Mouse (Mus musculus) liver, embryonic 14.5 days (tissue): Measurements from ENCODE around the gene Ccdc169. TPM values are rescaled to one million over a fixed set of nuclear protein-coding genes. Genes with fewer than 3 reads are reported as not detected.

ENCODE experiments used
- ATAC-seq: fragments of 200-750 bp; cut with Nextera tagmentation; 2 replicates; pipeline ENCODE4 v1.8.0; 2017; ENCODE audit warnings: moderate number of reproducible peaks, mild to moderate bottlenecking, moderate library complexity; ENCODE audit not compliant: insufficient read depth
- DNase-seq, 3 experiments: peaks; one replicate each; pipeline ENCODE4 v3.0.0-alpha.2; 2012 to 2013; ENCODE audit warnings: low read depth in 3 of 3, low spot score in 3 of 3
- H3K27ac ChIP-seq: fragments of 300-500 bp; sonication (generic); 2 replicates; pipeline ENCODE4 v1.5.1; 2014; ENCODE audit warnings: moderate library complexity, mild to moderate bottlenecking, control low read depth, inconsistent platforms
- H3K27me3 ChIP-seq: fragments of 300-500 bp; sonication (generic); 2 replicates; pipeline ENCODE4 v1.6.1; 2014; ENCODE audit warnings: mild to moderate bottlenecking, low read length, moderate library complexity; ENCODE audit not compliant: control insufficient read depth, insufficient read depth
- H3K36me3 ChIP-seq: fragments of 300-500 bp; sonication (generic); replicated peaks from 2 replicates; pipeline ENCODE4 v1.6.1; 2014; ENCODE audit warnings: low read depth; ENCODE audit not compliant: control insufficient read depth, insufficient read depth
- H3K4me1 ChIP-seq, 2 experiments: fragments of 200-500 bp in 1 of 2; fragments of 300-500 bp in 1 of 2; sonication (generic) in 1 of 2; replicated peaks; 2 replicates each; pipeline ENCODE4 v1.6.1; 2012 to 2014; ENCODE audit warnings: antibody characterized with exemption in 1 of 2, inconsistent platforms in 1 of 2, low read length in 1 of 2; ENCODE audit not compliant: control insufficient read depth in 2 of 2, insufficient read depth in 2 of 2
- H3K4me2 ChIP-seq: fragments of 300-500 bp; sonication (generic); 2 replicates; pipeline ENCODE4 v1.6.1; 2014; ENCODE audit warnings: low read depth, mild to moderate bottlenecking, control low read depth, moderate library complexity
- H3K4me3 ChIP-seq, 2 experiments: fragments of 200-500 bp in 1 of 2; fragments of 300-500 bp in 1 of 2; sonication (generic) in 1 of 2; 2 replicates each; pipeline ENCODE4 v1.5.1; 2012 to 2014; ENCODE audit warnings: low read depth in 2 of 2, low read length in 2 of 2, mild to moderate bottlenecking in 2 of 2, control low read depth in 1 of 2, inconsistent platforms in 1 of 2, moderate library complexity in 1 of 2; ENCODE audit not compliant: insufficient read depth in 1 of 2
- H3K9ac ChIP-seq: fragments of 300-500 bp; sonication (generic); replicated peaks from 2 replicates; pipeline ENCODE4 v1.6.1; 2014; ENCODE audit warnings: mild to moderate bottlenecking, control low read depth, moderate library complexity
- H3K9me3 ChIP-seq: fragments of 300-500 bp; sonication (generic); 2 replicates; pipeline ENCODE4 v1.6.1; 2016; ENCODE audit warnings: low read length, mixed read lengths; ENCODE audit not compliant: control insufficient read depth
- CTCF ChIP-seq: IDR thresholded peaks from 2 replicates; pipeline ENCODE4 v1.5.1; 2016; ENCODE audit warnings: antibody characterized with exemption, low read depth, control low read depth
- EP300 ChIP-seq: IDR thresholded peaks from 2 replicates; pipeline ENCODE4 v1.6.1; 2016; ENCODE audit warnings: antibody characterized with exemption, low read depth
- WGBS: fragments of 180-500 bp; shearing (Covaris S2); extraction: QIAGEN DNeasy Blood & Tissue Kit; methylation state at CpG from one replicate; pipeline ENCODE4 v1.1.7; 2014; ENCODE audit not compliant: insufficient replicate concordance; 5-methylcytosine and 5-hydroxymethylcytosine counted together
- polyA plus RNA-seq, 2 experiments: library from polyadenylated mRNA; depleted of rRNA in 1 of 2; stranded (reverse) in 1 of 2; unstranded in 1 of 2; fragments of >200 nt; fragmentation: Nextera tagmentation in 1 of 2; extraction: Ambion mirVana in 1 of 2; gene quantifications; 2 replicates each; pipeline versions ENCODE4 v1.2.1 to v1.2.3; 2012 to 2014

Ccdc169 gene
- polyA plus RNA-seq, 2 experiments: not detected

DNA sequence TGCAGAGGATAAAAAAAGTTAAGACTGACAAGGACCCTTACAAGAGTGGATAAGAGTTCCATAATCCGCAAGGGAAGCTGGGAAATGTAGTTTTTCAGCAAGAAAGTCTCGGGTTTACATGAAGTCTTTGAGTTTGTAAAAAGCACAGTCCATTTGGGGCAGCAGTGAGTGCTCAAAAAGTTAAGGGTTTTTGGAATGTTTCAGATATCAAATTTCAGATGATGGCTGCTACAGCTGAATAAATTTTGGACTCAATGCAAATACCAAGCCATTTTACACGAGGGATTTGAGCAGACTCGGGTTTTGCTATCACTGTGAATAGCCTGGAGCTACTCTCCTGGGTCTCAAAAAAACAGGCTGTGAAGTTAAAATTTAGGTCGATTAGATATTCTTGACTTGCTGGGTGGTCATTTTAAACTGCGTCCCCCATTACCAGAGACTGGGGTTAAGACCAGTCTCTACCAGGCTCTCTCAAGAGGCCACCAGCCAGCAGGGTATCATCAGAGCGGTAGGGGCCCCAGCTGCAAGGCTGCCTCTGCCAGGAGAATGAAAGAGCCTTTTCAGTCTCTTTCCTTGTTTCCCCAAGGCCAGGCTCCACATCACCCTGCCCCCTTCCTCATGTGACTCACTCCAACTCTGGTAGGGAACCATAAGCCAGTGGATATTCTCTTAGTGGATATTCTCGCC, 41.0 kb upstream of the Ccdc169 start:
- Histone ChIP-seq H3K36me3 (no peaks in the 10 kb centered on the region), H3K9ac (no peak overlapping the region), H3K9me3 (no peaks in the 10 kb centered on the region), H3K4me3 (no peak overlapping the region), H3K4me1 (no peaks in the 10 kb centered on the region), H3K27ac (no peak overlapping the region), H3K27me3 (no peaks in the 10 kb centered on the region), H3K4me2 (no peak overlapping the region)
- ATAC-seq (no peak), DNase-seq (no peak)
- TF ChIP-seq CTCF (no peak), EP300 (no peak)
- 42% methylated on average over 8 of the region's 8 CpGs for WGBS

DNA sequence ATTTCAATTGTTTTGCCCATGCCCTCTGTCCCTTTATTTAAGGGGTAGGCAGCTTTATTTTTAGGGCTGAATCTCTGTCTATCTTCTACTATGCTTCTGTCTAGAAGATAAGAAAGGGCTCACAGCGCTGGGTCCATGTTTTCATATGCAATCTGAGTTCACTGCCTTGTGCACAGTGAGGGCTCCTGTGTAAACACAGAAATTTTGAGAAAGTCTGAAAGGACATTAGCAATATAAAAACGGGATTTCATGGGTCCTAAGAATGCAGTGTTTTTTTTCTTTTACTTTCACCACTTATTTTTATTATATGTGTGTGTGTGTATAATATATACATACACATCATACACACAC, 40.5 kb upstream of the Ccdc169 start:
- Histone ChIP-seq H3K4me1 (no peaks in the 10 kb centered on the region), H3K27ac (no peak overlapping the region), H3K36me3 (no peaks in the 10 kb centered on the region), H3K27me3 (no peaks in the 10 kb centered on the region), H3K4me2 (no peak overlapping the region), H3K9me3 (no peaks in the 10 kb centered on the region), H3K4me3 (no peak overlapping the region), H3K9ac (no peak overlapping the region)
- DNase-seq (no peak), ATAC-seq (no peak)
- TF ChIP-seq EP300 (no peak), CTCF (no peak)
- 43% methylated on average over 2 of the region's 2 CpGs for WGBS

DNA sequence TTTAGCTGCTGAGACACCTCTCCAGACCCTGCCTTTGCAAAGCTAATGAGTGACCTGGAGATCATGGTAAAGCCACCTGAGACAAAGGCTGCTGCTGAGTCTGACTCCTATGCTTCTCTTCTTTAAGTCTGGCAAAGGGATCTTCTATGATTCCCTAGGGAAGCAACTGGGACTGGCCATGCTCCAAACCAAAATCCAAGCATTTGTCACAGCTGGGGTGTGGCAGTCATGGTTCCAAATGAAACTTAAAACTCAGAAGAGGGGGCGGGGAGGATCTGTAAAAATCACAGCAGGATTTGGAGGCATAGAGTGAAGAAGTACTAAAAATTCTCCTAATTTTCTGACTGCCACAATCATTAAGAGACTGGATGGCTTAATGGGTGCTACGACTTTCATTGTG, 40.0 kb upstream of the Ccdc169 start:
- ATAC-seq: no peak
- Histone ChIP-seq H3K4me2 (no peak overlapping the region), H3K9me3 (no peaks in the 10 kb centered on the region), H3K4me3 (no peak overlapping the region), H3K27me3 (no peaks in the 10 kb centered on the region), H3K36me3 (no peaks in the 10 kb centered on the region), H3K27ac (no peak overlapping the region), H3K9ac (no peak overlapping the region), H3K4me1 (no peaks in the 10 kb centered on the region)
- TF ChIP-seq EP300: no peak
- TF ChIP-seq CTCF: no peak
- DNase-seq: no peak
- WGBS: 61% methylated on average over 2 of the region's 2 CpGs

DNA sequence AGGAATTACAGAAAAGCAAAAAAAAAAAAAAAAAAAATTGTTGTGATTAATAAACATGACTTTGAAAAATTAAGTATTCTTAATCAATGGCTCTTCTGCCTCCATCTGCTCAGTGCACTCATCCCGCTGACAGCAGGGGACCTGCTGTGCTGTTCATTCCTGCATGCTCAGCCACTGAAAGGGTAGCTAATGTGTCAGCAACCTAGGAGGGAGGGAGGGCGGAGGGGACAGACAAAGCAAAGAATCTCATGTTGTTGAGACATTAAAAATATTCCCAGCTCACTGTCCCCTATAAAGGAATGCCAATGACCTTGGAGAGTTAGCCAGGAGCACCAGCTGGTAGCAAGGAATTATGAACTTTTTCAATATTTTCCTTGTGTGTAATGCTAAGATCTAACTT, 39.1 kb upstream of the Ccdc169 start:
- H3K27ac ChIP-seq: no peak overlapping the region
- H3K4me1 ChIP-seq: no peaks in the 10 kb centered on the region
- no peak overlapping the region for H3K4me3 ChIP-seq
- WGBS: 58% methylated on average over 2 of the region's 2 CpGs
- no peaks in the 10 kb centered on the region for H3K36me3 ChIP-seq
- no peaks in the 10 kb centered on the region for H3K9me3 ChIP-seq
- H3K9ac ChIP-seq: no peak overlapping the region
- TF ChIP-seq CTCF (no peak), EP300 (no peak)
- no peaks in the 10 kb centered on the region for H3K27me3 ChIP-seq
- DNase-seq (no peak), ATAC-seq (no peak)
- H3K4me2 ChIP-seq: no peak overlapping the region

DNA sequence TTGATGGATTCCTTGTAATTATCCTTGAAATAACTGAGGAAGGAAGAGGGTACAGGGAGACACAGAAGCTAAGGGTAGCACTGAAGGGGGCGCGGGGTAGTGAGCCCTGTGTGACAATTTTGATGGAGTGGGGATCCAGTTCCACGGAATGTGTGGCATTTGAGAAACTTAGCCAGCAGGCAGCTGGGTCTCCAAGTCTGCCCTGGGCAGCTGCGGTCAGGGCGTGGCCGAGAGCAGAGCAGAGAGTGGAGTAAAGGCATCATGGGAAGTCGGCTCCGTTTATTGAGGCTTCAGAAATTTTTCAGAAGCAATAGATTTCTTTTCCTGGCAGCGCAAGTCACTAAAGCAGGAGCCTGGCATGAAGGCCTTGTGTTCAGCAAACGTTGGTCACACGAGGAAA, 38.1 kb upstream of the Ccdc169 start:
- Histone ChIP-seq H3K4me1 (no peaks in the 10 kb centered on the region), H3K36me3 (no peaks in the 10 kb centered on the region), H3K9me3 (no peaks in the 10 kb centered on the region), H3K4me2 (no peak overlapping the region), H3K9ac (no peak overlapping the region), H3K27ac (no peak overlapping the region), H3K27me3 (no peaks in the 10 kb centered on the region), H3K4me3 (no peak overlapping the region)
- no peak for TF ChIP-seq EP300
- 69% methylated on average over 11 of the region's 11 CpGs for WGBS
- no peak for ATAC-seq
- DNase-seq: no peak
